Mouse (Mus musculus) adrenal gland, postnatal 10 days (tissue): ENCODE data around the gene 1700123L14Rik. TPM values are rescaled to one million over a fixed set of nuclear protein-coding genes. Genes with fewer than 3 reads are reported as not detected.
"Not testable (repeated sequence)": the region's sequence is repeated elsewhere in the genome, so short reads cannot be mapped to it uniquely, and the experiment has no call there.

Experiments used
- DNase-seq: peaks from one replicate; pipeline ENCODE4 v3.0.0; 2021; ENCODE audit warnings: mixed read lengths
- long read RNA-seq, 2 experiments: library from polyadenylated mRNA; stranded (forward); transcript quantifications; one replicate each; pipeline ENCODE4 v2.0.0; 2021
- total RNA-seq, 2 experiments: library from RNA; stranded (reverse); gene quantifications; 2 replicates each; pipeline ENCODE4 v1.2.3; 2021

Gene 1700123L14Rik
- total RNA-seq: not detected
- long read RNA-seq, experiment 1: 0 reads
- long read RNA-seq, experiment 2: 0 reads

DNA sequence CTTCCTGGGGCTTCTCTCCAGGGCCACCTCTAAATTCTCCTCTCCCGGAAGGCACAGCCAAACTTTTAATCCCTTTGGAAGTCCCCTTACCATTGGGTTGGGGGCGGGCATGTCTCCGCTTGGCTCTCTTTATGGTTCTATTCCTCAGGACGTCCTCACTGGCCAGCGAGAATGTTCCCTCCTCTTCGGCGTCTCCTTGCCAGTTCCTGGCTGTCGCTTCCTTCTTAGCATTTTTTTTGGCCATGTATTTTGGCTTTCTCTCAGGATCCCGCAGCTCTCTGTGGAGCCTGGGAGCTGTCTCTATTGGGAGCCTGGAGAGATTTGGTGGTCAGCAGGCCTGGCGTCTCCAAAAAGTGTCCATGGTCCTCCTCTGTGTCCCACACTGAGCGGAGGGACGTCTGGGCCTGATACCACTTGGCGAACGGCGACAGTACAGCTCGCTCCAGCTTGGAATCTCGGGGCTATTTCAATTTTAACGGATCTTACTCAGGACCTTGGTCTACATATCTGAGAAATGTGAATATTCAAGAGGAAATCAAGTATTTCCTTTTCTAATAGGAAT lies at the start of gene 1700123L14Rik:
TSS of gene 1700123L14Rik (minus strand) at position 426 of the 562 bp plus-strand sequence.
- DNase-seq: peak; percentile 1

DNA sequence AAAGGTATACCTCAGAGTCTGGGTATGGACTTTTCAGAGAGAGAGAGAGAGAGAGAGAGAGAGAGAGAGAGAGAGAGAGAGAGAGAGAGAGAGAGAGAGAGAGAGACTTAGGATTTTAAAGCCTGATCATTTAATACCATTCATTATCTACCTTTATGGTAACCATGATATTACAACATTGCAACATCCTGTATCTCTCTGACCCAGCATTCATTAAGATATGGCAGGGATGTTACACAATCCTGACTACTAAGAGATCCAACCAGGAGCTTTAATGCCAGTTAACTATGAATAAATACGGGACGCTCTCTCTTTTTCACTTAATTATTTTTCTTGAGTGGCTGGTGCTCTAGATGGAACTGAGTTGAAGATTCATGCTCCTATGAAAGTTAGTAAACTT lies 39.4 kb upstream of the 1700123L14Rik start:
- DNase-seq: no peak

GRCm38 (mm10) chr6:96198991-96199390 lies 32.9 kb upstream of the 1700123L14Rik start:
- DNase-seq: not testable (repeated sequence)

GRCm38 (mm10) chr6:96186517-96186916 lies 20.5 kb upstream of the 1700123L14Rik start:
- DNase-seq: no peak

DNA sequence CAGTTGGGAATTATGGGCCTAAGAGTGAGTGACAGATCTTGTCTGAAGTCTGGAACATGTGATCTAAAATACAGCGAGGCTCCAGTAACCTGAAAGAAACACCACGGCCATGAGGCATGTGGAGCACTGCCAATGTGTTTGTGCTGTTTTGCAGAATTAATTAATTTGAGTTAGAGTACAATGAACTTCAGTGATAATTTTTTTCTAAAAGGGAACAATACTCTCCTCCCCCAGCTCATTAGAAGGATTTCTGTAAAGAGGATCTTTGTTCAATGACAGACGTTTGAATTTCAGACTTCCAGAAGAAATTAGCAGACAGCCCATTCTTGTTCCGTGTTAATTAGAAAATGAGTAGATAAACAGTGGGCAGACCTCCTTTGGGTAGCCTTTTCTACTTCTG lies 17.3 kb upstream of the 1700123L14Rik start:
- DNase-seq: peak; percentile 2

DNA sequence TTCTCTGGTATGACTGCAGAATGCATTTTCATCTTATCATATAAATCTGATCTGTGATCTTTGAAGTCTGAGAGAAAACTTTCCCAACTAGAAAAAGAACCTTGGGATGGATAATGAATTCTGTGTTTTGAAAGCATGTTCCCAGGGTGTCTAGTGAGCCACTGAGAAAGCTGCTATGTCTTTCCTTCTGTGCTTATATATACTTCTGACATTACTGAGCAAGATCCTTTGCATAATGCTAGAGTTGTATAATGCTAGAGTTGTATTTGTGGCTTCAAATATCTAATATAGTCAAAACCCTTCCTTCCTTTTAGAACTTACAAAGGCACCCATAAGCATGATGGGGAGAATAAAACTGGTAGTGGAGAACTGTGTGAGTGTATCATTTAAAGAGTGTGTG lies 12.5 kb upstream of the 1700123L14Rik start:
- DNase-seq: no peak

GRCm38 (mm10) chr6:96173681-96174080 lies 7.6 kb upstream of the 1700123L14Rik start:
- DNase-seq: no peak

GRCm38 (mm10) chr6:96167031-96167430 lies 988 bp upstream of the 1700123L14Rik start:
- DNase-seq: no peak

DNA sequence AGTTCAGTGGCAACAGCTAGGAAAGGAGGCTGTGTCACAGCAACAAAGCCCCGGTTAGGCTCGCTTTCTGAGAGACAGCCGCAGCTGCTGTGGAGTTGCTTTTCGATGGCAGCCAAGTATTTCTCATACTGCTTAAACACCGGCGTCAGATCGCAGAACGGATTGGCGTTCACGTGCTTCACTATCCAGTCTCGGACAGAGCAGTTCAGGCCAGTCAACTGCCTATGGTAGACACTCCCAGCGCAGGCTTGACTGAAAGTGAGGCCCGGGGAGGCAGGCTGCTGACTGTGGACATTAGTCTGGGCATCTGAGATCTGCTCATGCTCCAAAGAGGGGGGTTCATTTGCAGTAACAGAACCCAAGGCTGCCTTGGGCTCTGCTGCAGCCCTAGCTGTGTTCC lies 640 bp downstream of the 1700123L14Rik start:
- no peak for DNase-seq

GRCm38 (mm10) chr6:96143326-96143725 lies 22.7 kb downstream of the 1700123L14Rik start:
- DNase-seq: no peak

- DNase-seq: peak; percentile 43
These were observed 49.3 kb downstream of the 1700123L14Rik start for GRCm38 (mm10) chr6:96116534-96117272.

GRCm38 (mm10) chr6:96116148-96116533 lies 49.9 kb downstream of the 1700123L14Rik start:
- DNase-seq: no peak

Other genes with a start within 250 kb of the 1700123L14Rik start
- gene Fam19a1, start 53.1 kb downstream of the 1700123L14Rik start, total RNA-seq: 1 to 10 TPM; 3.1 to 4.4 TPM